Mouse (Mus musculus) neural tube, embryonic 14.5 days (tissue): ENCODE measurements around the gene Trim31. TPM values are rescaled to one million over a fixed set of nuclear protein-coding genes. Genes with fewer than 3 reads are reported as not detected.

Experiments
- ATAC-seq: fragments of 200-750 bp; cut with Nextera tagmentation; 2 replicates; pipeline ENCODE4 v1.8.0; 2017; ENCODE audit warnings: low read depth, mild to moderate bottlenecking, moderate TSS enrichment, moderate library complexity
- H3K27ac ChIP-seq: fragments of 300-500 bp; sonication (generic); 2 replicates; pipeline ENCODE4 v1.5.1; 2014; ENCODE audit warnings: low read depth, mild to moderate bottlenecking, control low read depth, low read length, moderate library complexity, mixed read lengths
- H3K27me3 ChIP-seq: fragments of 300-500 bp; sonication (generic); 2 replicates; pipeline ENCODE4 v1.6.1; 2014; ENCODE audit warnings: low read length; ENCODE audit not compliant: control insufficient read depth, insufficient read depth
- H3K36me3 ChIP-seq: fragments of 300-500 bp; sonication (generic); 2 replicates; pipeline ENCODE4 v1.6.1; 2014; ENCODE audit warnings: low read length, mixed read lengths; ENCODE audit not compliant: control insufficient read depth, insufficient read depth
- H3K4me1 ChIP-seq: fragments of 300-500 bp; sonication (generic); 2 replicates; pipeline ENCODE4 v1.6.1; 2014; ENCODE audit warnings: low read length; ENCODE audit not compliant: control insufficient read depth, insufficient read depth
- H3K4me2 ChIP-seq: fragments of 300-500 bp; sonication (generic); 2 replicates; pipeline ENCODE4 v1.6.1; 2014; ENCODE audit warnings: mild to moderate bottlenecking, low read depth, low read length, control low read depth
- H3K4me3 ChIP-seq: fragments of 300-500 bp; sonication (generic); 2 replicates; pipeline ENCODE4 v1.5.1; 2014; ENCODE audit warnings: low read depth, low read length, control low read depth, mixed read lengths
- H3K9ac ChIP-seq: fragments of 300-500 bp; sonication (generic); replicated peaks from 2 replicates; pipeline ENCODE4 v1.6.1; 2014; ENCODE audit warnings: low read depth, mild to moderate bottlenecking, control low read depth, low read length, mixed read lengths
- H3K9me3 ChIP-seq: fragments of 300-500 bp; sonication (generic); 2 replicates; pipeline ENCODE4 v1.6.1; 2016; ENCODE audit warnings: low read length; ENCODE audit not compliant: control insufficient read depth
- WGBS: fragments of 180-500 bp; shearing (Covaris S2); extraction: QIAGEN DNeasy Blood & Tissue Kit; methylation state at CpG from one replicate; pipeline ENCODE4 v1.1.7; 2014; 5-methylcytosine and 5-hydroxymethylcytosine counted together
- polyA plus RNA-seq: library from polyadenylated mRNA; unstranded; fragments of >200 nt; fragmentation: Nextera tagmentation; extraction: Ambion mirVana; gene quantifications from 2 replicates; pipeline ENCODE4 v1.2.1, GENCODE M21; 2014

Gene Trim31
- not detected in 2 replicates for polyA plus RNA-seq

DNA sequence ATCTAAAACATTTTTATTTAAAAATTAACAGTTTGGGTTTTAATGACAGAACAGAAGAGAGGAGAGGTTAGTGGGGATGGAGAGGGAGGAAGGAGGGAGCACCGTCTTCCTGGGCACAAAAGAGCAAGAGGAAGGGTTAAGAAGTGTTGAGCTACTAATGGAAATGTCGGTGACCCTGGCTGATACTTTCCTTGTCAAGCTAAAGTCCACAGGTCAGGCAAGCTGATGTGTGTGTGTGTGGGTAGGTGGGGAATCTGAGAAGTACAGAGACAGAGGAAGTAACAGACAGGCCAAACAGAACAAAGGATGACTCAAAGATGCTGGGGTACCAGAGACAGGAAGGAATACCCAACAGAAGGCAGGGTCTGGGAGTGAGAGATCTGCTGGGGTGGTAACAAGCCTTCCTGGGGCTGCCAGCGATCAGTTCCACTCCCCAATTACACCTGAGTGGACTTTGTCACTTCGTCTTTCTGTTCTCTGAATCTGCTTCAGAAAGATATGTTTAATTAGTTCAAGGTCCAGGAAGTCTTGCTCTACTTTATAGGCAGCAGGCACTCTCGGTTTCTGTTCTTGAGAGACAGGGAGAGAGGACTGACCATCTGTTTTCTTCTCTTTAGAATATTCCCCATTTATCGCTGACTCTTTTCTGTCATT lies at the start of gene Trim31:
Gene Trim31, plus strand, starts transcription at position 567 of the 654 bp plus-strand sequence.
- WGBS, result 75% methylated on average over 6 of the region's 6 CpGs
- no peak within 1 kb of the TSS for H3K9ac ChIP-seq
- H3K9me3 ChIP-seq, result no peaks in the 10 kb centered on the region
- H3K4me1 ChIP-seq, result no peaks in the 10 kb centered on the region
- H3K4me3 ChIP-seq, result no peak within 1 kb of the TSS
- H3K27me3 ChIP-seq, result no peaks in the 10 kb centered on the region
- ATAC-seq, result no peak
- no peak within 1 kb of the TSS for H3K4me2 ChIP-seq
- no peaks in the 10 kb centered on the region for H3K36me3 ChIP-seq
- H3K27ac ChIP-seq, result no peak within 1 kb of the TSS

DNA sequence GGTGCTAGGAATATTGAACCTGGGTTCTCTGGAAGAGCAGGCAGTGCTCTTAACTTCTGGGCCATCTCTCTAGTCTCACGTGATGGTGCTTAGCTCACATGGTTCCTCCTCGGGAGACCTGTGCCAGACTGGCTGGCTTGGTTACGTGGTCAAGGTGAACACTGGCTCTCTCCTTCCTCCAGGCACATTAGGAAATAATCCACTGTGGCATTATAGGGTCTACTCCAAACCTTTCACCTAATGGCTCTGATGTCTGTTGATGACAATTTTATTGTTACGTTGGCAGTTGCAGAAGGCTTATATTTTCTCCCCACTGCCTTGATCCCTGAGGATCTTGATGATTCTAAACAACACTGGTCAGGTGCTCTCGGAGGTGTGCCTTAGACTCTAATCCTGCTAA lies 49.0 kb upstream of the Trim31 start:
- ATAC-seq, result no peak
- H3K36me3 ChIP-seq, result peaks cover 12% of the 10 kb centered on the region
- 83% methylated on average over 5 of the region's 5 CpGs for WGBS
- H3K9me3 ChIP-seq, result no peaks in the 10 kb centered on the region
- no peak overlapping the region for H3K27ac ChIP-seq
- no peaks in the 10 kb centered on the region for H3K27me3 ChIP-seq
- no peak overlapping the region for H3K9ac ChIP-seq
- H3K4me1 ChIP-seq, result no peaks in the 10 kb centered on the region
- no peak overlapping the region for H3K4me2 ChIP-seq
- no peak overlapping the region for H3K4me3 ChIP-seq

DNA sequence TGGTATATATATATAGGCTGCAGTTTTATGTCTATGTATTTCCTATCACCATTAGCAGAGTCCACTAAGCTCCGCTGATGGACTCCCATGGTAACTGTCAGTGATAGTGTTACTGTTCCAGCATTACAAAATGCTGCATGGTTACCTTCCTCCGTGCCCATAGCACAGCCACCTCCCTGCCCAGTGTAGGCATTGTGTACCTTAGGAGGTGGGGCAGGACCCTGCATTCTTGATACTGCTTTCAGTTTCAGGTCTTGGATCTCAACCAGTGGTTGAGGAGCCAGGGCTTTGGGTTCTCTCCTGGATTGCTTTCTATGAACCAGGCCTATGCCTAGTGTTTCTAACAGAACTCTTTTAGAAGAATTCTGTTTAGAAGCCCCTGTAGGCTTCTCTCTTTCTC lies 47.9 kb upstream of the Trim31 start:
- Histone ChIP-seq H3K4me2 (no peak overlapping the region), H3K27me3 (no peaks in the 10 kb centered on the region), H3K4me3 (no peak overlapping the region), H3K36me3 (peaks cover 12% of the 10 kb centered on the region), H3K4me1 (no peaks in the 10 kb centered on the region), H3K9me3 (no peaks in the 10 kb centered on the region), H3K9ac (no peak overlapping the region), H3K27ac (no peak overlapping the region)
- WGBS, result 100% methylated on average over 2 of the region's 2 CpGs
- ATAC-seq, result no peak

DNA sequence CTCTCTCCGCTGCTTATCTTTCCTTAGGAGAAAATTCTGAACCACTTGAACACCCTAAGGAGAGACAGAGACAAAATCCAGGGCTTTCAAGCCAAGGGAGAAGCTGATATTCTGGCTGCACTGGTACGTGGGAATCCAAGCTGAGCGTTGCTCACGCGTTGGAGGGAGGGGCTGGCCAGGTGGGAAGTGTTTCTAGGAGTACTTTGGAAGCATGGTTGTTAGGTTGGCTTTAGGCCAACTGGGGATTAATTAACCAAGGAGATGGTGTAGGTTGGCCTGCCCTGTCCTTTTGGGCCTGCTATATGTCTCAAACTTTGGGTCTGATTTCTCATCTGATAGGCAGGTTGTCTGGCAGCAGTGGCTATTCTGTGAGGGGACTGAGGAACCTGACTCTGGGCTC lies 46.7 kb upstream of the Trim31 start:
- WGBS, result 93% methylated on average over 5 of the region's 5 CpGs
- no peak for ATAC-seq

DNA sequence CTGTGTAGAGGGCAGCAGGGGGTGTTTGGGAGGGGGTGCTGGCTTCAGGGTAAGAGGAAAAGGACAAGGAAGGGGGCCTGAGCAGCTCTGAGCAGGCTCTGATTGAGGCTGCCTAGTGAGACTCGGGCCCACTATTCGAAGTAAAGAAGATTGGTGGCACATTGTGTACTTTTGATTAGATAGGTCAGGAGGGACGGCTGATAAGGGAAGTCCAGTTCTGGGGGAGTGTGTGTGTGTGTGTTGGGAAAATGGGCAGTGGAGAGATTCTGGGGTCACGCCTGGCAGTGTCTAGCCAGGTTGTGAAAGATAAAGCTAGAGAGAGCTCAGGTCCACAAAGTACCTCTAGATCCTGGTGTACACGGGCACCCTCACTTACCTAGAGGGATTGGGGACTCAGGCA lies 46.3 kb upstream of the Trim31 start:
- H3K4me1 ChIP-seq, result no peaks in the 10 kb centered on the region
- no peak for ATAC-seq
- no peak overlapping the region for H3K4me2 ChIP-seq
- no peak overlapping the region for H3K27ac ChIP-seq
- no peak overlapping the region for H3K4me3 ChIP-seq
- WGBS, result 94% methylated on average over 5 of the region's 5 CpGs
- peaks cover 19% of the 10 kb centered on the region for H3K36me3 ChIP-seq
- no peak overlapping the region for H3K9ac ChIP-seq
- H3K9me3 ChIP-seq, result no peaks in the 10 kb centered on the region
- no peaks in the 10 kb centered on the region for H3K27me3 ChIP-seq

More for the DNA sequence above, 46.7 kb upstream of the Trim31 start:
- Histone ChIP-seq H3K9me3 (no peaks in the 10 kb centered on the region), H3K27me3 (no peaks in the 10 kb centered on the region), H3K36me3 (peaks cover 16% of the 10 kb centered on the region), H3K9ac (no peak overlapping the region), H3K4me3 (no peak overlapping the region), H3K4me1 (no peaks in the 10 kb centered on the region), H3K27ac (no peak overlapping the region), H3K4me2 (no peak overlapping the region)

DNA sequence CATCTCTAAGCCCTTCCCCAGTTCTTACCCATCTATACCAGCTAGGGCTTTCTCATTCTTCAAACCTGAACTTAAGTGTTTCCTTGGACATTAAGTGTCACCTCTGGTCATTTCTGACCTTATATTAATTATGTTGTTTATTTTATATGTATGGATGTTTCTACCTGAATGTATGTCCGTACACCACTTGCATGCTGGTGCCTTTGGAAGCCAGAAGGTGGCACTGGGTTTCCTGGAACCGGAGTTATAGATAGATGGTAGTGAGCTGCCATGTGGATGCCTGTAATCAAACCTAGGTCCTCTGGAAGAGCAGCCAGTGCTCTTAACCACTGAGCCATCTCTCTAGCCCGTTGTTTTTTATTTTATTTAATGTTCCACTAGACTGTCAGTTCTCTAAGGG lies 42.4 kb upstream of the Trim31 start:
- Histone ChIP-seq H3K9me3 (no peaks in the 10 kb centered on the region), H3K27me3 (no peaks in the 10 kb centered on the region), H3K9ac (no peak overlapping the region), H3K36me3 (peaks cover 36% of the 10 kb centered on the region), H3K27ac (no peak overlapping the region), H3K4me3 (no peak overlapping the region), H3K4me2 (no peak overlapping the region), H3K4me1 (no peaks in the 10 kb centered on the region)
- WGBS, result 98% methylated on average over 3 of the region's 3 CpGs
- ATAC-seq, result no peak

DNA sequence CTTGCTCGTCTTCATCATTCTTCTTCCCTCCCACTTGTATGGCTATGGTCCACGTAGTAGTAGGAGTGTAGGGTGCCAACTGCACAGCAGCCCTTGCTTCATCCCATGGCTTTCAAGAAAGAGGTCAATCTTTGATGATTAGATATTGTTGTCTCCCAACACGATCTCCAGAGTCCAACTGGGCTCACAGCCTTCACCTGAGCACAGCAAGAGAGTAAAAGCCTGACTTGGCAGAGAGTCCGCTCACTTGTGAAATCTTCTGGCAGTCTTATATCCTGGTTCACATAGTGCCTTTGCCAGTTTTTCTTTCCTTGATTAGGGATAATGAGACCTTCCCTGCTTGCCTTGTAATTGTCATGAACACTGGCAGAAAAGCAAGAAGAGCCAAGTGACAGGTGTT lies 41.7 kb upstream of the Trim31 start:
- no peak overlapping the region for H3K4me3 ChIP-seq

DNA sequence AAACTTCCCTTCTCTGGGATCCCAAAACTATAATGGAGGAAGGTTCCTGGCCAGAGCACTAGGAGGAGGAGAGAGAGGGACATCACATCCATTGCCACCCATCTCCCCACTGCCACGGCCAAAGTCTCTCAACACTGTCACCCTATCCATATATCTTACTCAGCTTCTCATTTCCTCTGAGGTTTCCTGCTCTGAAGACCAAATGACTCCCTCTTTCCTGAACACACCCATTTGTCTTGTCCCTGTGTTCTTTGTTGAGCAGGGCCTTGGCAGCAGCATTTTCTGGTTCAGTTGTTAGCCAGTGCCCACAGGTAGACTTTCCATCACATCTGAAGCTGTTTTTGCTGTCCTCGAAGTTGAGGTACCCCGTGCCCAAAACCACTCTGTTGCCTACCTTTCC lies 39.7 kb upstream of the Trim31 start:
- H3K27ac ChIP-seq, result no peak overlapping the region
- no peaks in the 10 kb centered on the region for H3K27me3 ChIP-seq
- peaks cover 28% of the 10 kb centered on the region for H3K36me3 ChIP-seq
- H3K4me3 ChIP-seq, result no peak overlapping the region
- no peak overlapping the region for H3K9ac ChIP-seq
- no peak overlapping the region for H3K4me2 ChIP-seq
- H3K4me1 ChIP-seq, result no peaks in the 10 kb centered on the region
- no peaks in the 10 kb centered on the region for H3K9me3 ChIP-seq
- WGBS, result 93% methylated on average over 3 of the region's 3 CpGs
- ATAC-seq, result no peak

More for the DNA sequence above, 41.7 kb upstream of the Trim31 start:
- Histone ChIP-seq H3K27me3 (no peaks in the 10 kb centered on the region), H3K27ac (no peak overlapping the region), H3K9ac (no peak overlapping the region), H3K9me3 (no peaks in the 10 kb centered on the region), H3K4me1 (no peaks in the 10 kb centered on the region), H3K4me2 (no peak overlapping the region), H3K36me3 (peaks cover 36% of the 10 kb centered on the region)
- ATAC-seq, result no peak
- 95% methylated on average over 4 of the region's 4 CpGs for WGBS

DNA sequence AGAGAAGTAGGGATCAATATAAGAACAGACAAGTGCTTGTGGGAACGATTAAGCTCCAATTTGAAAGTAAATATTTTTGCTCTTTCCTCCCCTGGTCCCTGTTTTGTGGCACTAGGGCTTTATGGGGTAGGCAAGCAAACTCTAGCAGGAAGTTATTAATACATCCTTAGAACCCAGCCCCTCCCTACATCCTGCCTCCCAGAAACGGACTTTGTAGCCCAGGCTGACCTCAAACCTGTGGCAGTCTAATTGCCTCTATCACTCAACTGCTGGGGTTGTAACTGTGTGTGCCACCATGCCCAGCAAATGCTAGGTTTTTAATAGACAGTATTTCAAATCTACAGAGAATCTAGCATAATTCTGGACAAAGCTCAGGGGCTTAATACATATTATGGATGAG lies 36.2 kb upstream of the Trim31 start:
- no peak overlapping the region for H3K27ac ChIP-seq
- no peak overlapping the region for H3K4me3 ChIP-seq
- no peak overlapping the region for H3K4me2 ChIP-seq
- no peaks in the 10 kb centered on the region for H3K4me1 ChIP-seq
- no peaks in the 10 kb centered on the region for H3K9me3 ChIP-seq
- no peak for ATAC-seq
- no peak overlapping the region for H3K9ac ChIP-seq
- WGBS, result 65% methylated on average over 2 of the region's 2 CpGs
- H3K27me3 ChIP-seq, result no peaks in the 10 kb centered on the region
- peaks cover 17% of the 10 kb centered on the region for H3K36me3 ChIP-seq
